Mouse (Mus musculus) erythroblast, embryonic 14.5 days (primary cell): Measurements from ENCODE around the gene Adamtsl4.

Experiments
- GATA1 ChIP-seq: IDR thresholded peaks from 2 replicates; pipeline ENCODE4 v1.6.1; 2012; ENCODE audit warnings: low read length, inconsistent platforms, mixed read lengths
- TAL1 ChIP-seq: IDR thresholded peaks from 3 replicates; pipeline ENCODE4 v1.6.1; 2012; ENCODE audit warnings: low read length, inconsistent platforms, mixed read lengths

GRCm38 (mm10) chr3:95645313-95646235 is 42.1 kb downstream of the Adamtsl4 start:
- TF ChIP-seq GATA1: no peak
- no peak for TF ChIP-seq TAL1
